Comparison of ENCODE assay signal across 11 mouse cellular contexts in the genomic region with DNA sequence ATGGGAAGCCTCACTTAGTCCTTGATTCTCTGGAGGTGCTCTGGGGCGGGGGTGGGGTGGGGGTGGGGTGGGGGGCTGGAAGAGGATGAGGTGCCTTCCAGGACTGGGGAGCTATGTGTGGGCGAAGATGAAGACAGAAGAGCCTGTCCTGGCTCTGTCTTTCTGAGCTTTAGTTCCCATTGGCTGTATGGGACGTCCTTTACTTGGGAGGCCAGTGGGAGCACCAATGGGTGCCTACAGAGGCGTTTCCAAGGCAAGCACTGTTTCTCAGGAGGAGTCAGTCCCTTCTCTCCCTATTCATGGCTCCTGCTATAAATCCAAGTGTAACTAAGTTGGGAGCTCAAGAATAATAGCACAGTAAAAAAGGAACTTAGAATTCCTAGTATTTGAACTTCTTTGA.
DNase-seq lines count a peak whose midpoint lies in the region; ATAC-seq lines count a peak whose summit lies in the region.
"Had no signal": no experiment of that assay in that cellular context is flagged by ENCODE, and none has a peak within 500 bp of the region (broad histone marks: within the 10 kb centered on the region; RNA-seq: fewer than 3 reads in every experiment).

No protein-coding gene starts in this region.

- no peak overlapping the region for H3K9ac ChIP-seq in liver, embryonic 12.5 days
- H3K9ac ChIP-seq: forebrain, embryonic 12.5 days had no signal

- H3K4me1 ChIP-seq in liver, embryonic 12.5 days: no peaks in the 10 kb centered on the region

- H3K36me3 ChIP-seq in liver, embryonic 12.5 days: no peaks in the 10 kb centered on the region
- H3K36me3 ChIP-seq: forebrain, embryonic 12.5 days had no signal

- DNase-seq in adrenal gland, adult (ENCODE audit: inconsistent age in 2 of 2, low spot score in 1 of 2): peak; percentile 7 to 51
- no peak for DNase-seq in adrenal gland, adult 18-20 months (ENCODE audit: low spot score in 2 of 2)
- peak; percentile 35 to 59 for DNase-seq in layer of hippocampus, postnatal 10 days (ENCODE audit: low spot score in 2 of 2)
- DNase-seq in layer of hippocampus, adult 11-12 months (ENCODE audit: low spot score): no peak
- DNase-seq in cerebellum, postnatal 10 days: peak; percentile 78 to 85
- DNase-seq in lung, postnatal 36 days: peak; percentile 50
- no peak for DNase-seq in urinary bladder, postnatal 4 days (ENCODE audit: low spot score in 2 of 2)

- no peak overlapping the region for H3K4me3 ChIP-seq in liver, embryonic 12.5 days
- H3K4me3 ChIP-seq: forebrain, embryonic 12.5 days; layer of hippocampus, adult 2 months had no signal

- 41% methylated on average over 4 of the region's 4 CpGs for WGBS in liver, embryonic 12.5 days (ENCODE audit: insufficient replicate concordance)

- H3K27ac ChIP-seq in liver, embryonic 12.5 days: no peak overlapping the region
- H3K27ac ChIP-seq: forebrain, embryonic 12.5 days; layer of hippocampus, adult 2 months; macrophage had no signal

- H3K4me2 ChIP-seq in liver, embryonic 12.5 days: no peak overlapping the region
- H3K4me2 ChIP-seq: forebrain, embryonic 12.5 days had no signal

- no peaks in the 10 kb centered on the region for H3K9me3 ChIP-seq in liver, embryonic 12.5 days (replicated peaks)
- H3K9me3 ChIP-seq: forebrain, embryonic 12.5 days had no signal

- no peaks in the 10 kb centered on the region for H3K27me3 ChIP-seq in liver, embryonic 12.5 days (replicated peaks)
- H3K27me3 ChIP-seq: forebrain, embryonic 12.5 days had no signal

- ATAC-seq in liver, embryonic 12.5 days: no peak

Comparison
In these comparisons a context has a peak if more than half of its experiments do, and no peak if none do; other contexts are left out.
1. DNase-seq: peak in adrenal gland, adult (2 of 2), layer of hippocampus, postnatal 10 days (2 of 2), cerebellum, postnatal 10 days (2 of 2) and lung, postnatal 36 days (single experiment); none in adrenal gland, adult 18-20 months (0 of 2), layer of hippocampus, adult 11-12 months (single experiment) and urinary bladder, postnatal 4 days (0 of 2).